Mouse (Mus musculus) liver, embryonic 11.5 days (tissue): Measurements from ENCODE around the gene Rassf5. TPM values are rescaled to one million over a fixed set of nuclear protein-coding genes. Genes with fewer than 3 reads are reported as not detected.

ENCODE experiments used
- ATAC-seq: fragments of 200-750 bp; cut with Nextera tagmentation; replicated peaks from 2 replicates; pipeline ENCODE4 v1.8.0; 2017; ENCODE audit warnings: moderate number of reproducible peaks, mild to moderate bottlenecking, moderate TSS enrichment, moderate library complexity; ENCODE audit not compliant: low FRiP score
- DNase-seq: peaks from one replicate; pipeline ENCODE4 v3.0.0-alpha.2; 2017; ENCODE audit warnings: low spot score
- H3K27ac ChIP-seq: fragments of 300-500 bp; sonication (generic); 2 replicates; pipeline ENCODE4 v1.5.1; 2014; ENCODE audit warnings: mild to moderate bottlenecking, low read depth, low read length, control low read depth
- H3K27me3 ChIP-seq: fragments of 300-500 bp; sonication (generic); replicated peaks from 2 replicates; pipeline ENCODE4 v1.6.1; 2014; ENCODE audit warnings: low read length, mixed read lengths; ENCODE audit not compliant: control insufficient read depth, insufficient read depth
- H3K36me3 ChIP-seq: fragments of 300-500 bp; sonication (generic); 2 replicates; pipeline ENCODE4 v1.6.1; 2014; ENCODE audit warnings: mild to moderate bottlenecking, low read length, moderate library complexity, mixed read lengths; ENCODE audit not compliant: control insufficient read depth, insufficient read depth
- H3K4me1 ChIP-seq: fragments of 300-500 bp; sonication (generic); replicated peaks from 2 replicates; pipeline ENCODE4 v1.6.1; 2014; ENCODE audit warnings: low read length, mixed read lengths; ENCODE audit not compliant: control insufficient read depth, insufficient read depth
- H3K4me2 ChIP-seq: fragments of 300-500 bp; sonication (generic); 2 replicates; pipeline ENCODE4 v1.6.1; 2014; ENCODE audit warnings: mild to moderate bottlenecking, control low read depth, moderate library complexity
- H3K4me3 ChIP-seq: fragments of 300-500 bp; sonication (generic); 2 replicates; pipeline ENCODE4 v1.5.1; 2014; ENCODE audit warnings: low read depth, low read length, control low read depth
- H3K9ac ChIP-seq: fragments of 300-500 bp; sonication (generic); 2 replicates; pipeline ENCODE4 v1.6.1; 2014; ENCODE audit warnings: low read depth, low read length, control low read depth
- H3K9me3 ChIP-seq: fragments of 300-500 bp; sonication (generic); 2 replicates; pipeline ENCODE4 v1.6.1; 2016; ENCODE audit warnings: low read length, inconsistent platforms, mixed read lengths; ENCODE audit not compliant: control insufficient read depth
- WGBS: fragments of 180-500 bp; shearing (Covaris S2); extraction: QIAGEN DNeasy Blood & Tissue Kit; methylation state at CpG from one replicate; pipeline ENCODE4 v1.1.7; 2014; 5-methylcytosine and 5-hydroxymethylcytosine counted together
- polyA plus RNA-seq: library from polyadenylated mRNA; unstranded; fragments of >200 nt; fragmentation: Nextera tagmentation; extraction: Ambion mirVana; gene quantifications from 2 replicates; pipeline ENCODE4 v1.2.1, GENCODE M21; 2014

Gene Rassf5
- polyA plus RNA-seq, 1 experiment from 2014 or later: 3.7 TPM

DNA sequence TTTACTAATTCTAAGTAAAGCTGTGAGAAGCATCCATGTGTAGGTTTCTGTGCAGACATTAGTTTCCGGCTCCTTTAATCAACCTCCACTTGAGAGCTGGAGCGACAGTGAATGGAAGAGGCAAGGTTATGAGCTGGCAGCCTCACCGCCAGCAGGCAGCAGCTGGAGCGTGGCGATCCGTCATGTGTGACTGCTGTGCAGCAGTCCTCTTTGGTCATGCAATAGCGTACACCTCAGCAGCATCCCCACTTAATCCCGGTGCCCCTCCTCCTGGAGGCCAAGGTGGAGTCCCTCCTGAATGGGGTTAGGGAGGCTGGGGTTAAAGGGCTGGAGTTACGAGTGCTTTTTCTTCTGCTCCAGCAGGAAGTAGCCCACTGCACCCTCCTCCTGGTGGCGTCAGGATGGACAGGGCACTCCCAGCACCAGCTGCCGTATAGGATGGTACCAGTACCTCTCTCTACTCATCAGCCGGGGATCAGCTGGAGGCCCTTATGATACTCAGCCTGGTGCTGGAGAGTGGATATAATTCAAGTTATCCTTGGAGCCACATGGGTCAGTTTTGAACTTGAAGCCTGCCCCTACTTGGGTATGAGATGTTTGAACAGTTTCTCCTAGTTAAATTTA, 20.1 kb downstream of the Rassf5 start:
- H3K27ac ChIP-seq: no peak overlapping the region
- ATAC-seq: no peak
- no peak overlapping the region for H3K4me3 ChIP-seq
- DNase-seq: no peak
- no peaks in the 10 kb centered on the region for H3K36me3 ChIP-seq
- H3K4me2 ChIP-seq: no peak overlapping the region
- no peak overlapping the region for H3K9ac ChIP-seq
- no peaks in the 10 kb centered on the region for H3K4me1 ChIP-seq
- no peaks in the 10 kb centered on the region for H3K9me3 ChIP-seq
- 75% methylated on average over 12 of the region's 12 CpGs for WGBS
- H3K27me3 ChIP-seq: no peaks in the 10 kb centered on the region

DNA sequence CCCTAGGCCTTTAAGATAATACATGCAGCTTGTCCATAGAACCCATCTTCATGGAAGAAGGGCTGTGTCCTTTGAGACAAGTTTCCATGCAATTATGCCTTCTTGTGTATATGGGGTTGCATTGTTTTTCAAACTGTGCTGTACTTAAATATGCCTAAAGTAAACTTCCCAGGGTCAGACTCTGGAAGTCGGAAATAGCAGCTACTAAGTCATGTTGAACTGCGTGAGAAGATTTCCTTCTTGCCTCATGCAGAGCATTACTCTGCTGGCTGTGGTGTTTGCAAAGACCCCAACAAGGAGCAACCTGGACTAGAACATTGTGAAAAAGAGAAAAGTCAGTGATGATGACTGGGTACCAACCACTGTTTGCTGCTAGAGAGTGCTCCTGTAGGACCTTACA, 21.7 kb downstream of the Rassf5 start:
- ATAC-seq: no peak
- Histone ChIP-seq H3K9me3 (no peaks in the 10 kb centered on the region), H3K4me1 (no peaks in the 10 kb centered on the region), H3K9ac (no peak overlapping the region), H3K4me3 (no peak overlapping the region), H3K36me3 (no peaks in the 10 kb centered on the region), H3K27ac (no peak overlapping the region), H3K27me3 (no peaks in the 10 kb centered on the region), H3K4me2 (no peak overlapping the region)
- DNase-seq: no peak
- 84% methylated on average over 2 of the region's 2 CpGs for WGBS

DNA sequence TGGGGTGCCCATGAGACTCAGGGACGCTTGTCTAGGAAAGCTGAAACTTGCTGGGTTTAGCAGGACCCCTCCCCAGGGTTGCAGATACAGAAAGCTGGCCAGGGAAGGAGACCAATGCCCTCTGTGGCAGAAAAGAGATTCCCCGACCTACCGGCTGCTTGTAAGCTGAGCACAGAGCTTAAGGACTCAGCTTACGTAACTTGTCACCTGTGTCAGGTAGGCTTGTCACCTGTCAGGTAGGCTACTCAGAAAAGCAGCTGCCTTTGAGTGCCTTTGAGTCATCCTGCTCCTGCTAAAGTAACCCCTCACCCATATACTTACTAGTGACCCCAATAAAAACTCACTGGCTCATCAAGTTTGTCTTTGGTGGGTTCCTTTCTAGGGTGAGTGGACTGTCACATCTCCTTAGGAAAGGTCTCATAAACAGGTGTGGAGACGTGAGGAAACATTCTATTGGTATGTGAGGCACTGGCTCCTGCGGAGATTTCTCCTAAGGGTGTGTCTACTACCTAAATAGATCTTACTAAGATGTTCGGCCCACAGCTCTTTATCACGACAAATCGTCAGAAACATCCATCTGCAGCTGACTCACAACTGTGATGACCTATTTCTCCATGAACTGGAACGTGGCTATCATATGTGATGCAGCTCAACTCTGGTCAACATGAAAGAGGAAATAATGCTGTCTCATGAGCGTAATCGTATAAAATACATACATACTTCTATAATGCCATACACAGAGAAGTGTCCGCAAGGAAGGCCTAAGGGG, 23.1 kb downstream of the Rassf5 start:
- no peak overlapping the region for H3K9ac ChIP-seq
- 74% methylated on average over 13 of the region's 13 CpGs for WGBS
- no peaks in the 10 kb centered on the region for H3K9me3 ChIP-seq
- DNase-seq: no peak
- no peaks in the 10 kb centered on the region for H3K4me1 ChIP-seq
- no peaks in the 10 kb centered on the region for H3K27me3 ChIP-seq
- H3K27ac ChIP-seq: no peak overlapping the region
- H3K4me2 ChIP-seq: no peak overlapping the region
- H3K4me3 ChIP-seq: no peak overlapping the region
- ATAC-seq: no peak
- H3K36me3 ChIP-seq: no peaks in the 10 kb centered on the region

DNA sequence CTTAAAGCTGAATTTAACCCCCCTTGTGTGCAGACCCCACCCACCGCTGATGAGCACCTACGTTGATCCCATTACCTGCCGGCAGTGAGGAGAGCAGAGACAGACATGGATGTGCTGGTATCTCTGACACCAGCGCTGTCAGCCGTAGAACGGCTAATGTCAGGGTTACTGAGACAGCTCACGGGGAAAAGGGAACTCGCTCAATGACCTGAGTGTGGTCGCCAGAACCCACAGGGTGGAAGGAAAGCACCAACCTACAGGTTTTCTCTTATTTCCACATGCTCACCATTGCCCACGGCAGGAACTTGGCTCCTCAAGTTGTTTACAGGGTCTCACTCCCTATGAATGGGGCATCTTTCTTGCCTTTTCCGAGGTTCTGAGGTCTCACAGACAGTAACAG, 26.1 kb downstream of the Rassf5 start:
- 65% methylated on average over 11 of the region's 11 CpGs for WGBS
- Histone ChIP-seq H3K36me3 (no peaks in the 10 kb centered on the region), H3K27ac (no peak overlapping the region), H3K27me3 (no peaks in the 10 kb centered on the region), H3K9me3 (no peaks in the 10 kb centered on the region), H3K9ac (no peak overlapping the region), H3K4me3 (no peak overlapping the region), H3K4me1 (no peaks in the 10 kb centered on the region), H3K4me2 (no peak overlapping the region)
- ATAC-seq (no peak), DNase-seq (no peak)

DNA sequence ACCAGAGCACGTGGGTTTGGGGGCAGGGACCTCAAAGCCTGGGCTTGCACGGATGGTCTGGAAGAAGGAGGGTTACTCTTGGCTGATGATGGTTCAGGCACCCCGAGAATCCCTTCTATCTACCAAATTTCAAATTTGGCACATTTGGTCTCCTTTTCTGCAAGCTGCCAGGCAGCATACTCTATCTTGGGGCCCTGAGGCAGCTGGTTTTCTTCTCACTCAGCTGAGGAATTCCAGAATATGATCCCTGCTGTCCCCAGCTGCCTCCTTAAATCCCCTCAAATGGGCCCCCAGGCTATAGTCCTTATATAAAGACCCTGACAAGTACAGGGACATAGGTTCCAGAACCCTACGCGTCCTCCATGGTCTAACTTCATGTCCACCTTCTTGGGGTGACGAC, 31.7 kb downstream of the Rassf5 start:
- Histone ChIP-seq H3K4me1 (no peaks in the 10 kb centered on the region), H3K9me3 (no peaks in the 10 kb centered on the region), H3K4me3 (no peak overlapping the region), H3K27me3 (no peaks in the 10 kb centered on the region), H3K36me3 (no peaks in the 10 kb centered on the region), H3K9ac (no peak overlapping the region), H3K27ac (no peak overlapping the region), H3K4me2 (no peak overlapping the region)
- DNase-seq (no peak), ATAC-seq (no peak)
- 68% methylated on average over 6 of the region's 6 CpGs for WGBS

DNA sequence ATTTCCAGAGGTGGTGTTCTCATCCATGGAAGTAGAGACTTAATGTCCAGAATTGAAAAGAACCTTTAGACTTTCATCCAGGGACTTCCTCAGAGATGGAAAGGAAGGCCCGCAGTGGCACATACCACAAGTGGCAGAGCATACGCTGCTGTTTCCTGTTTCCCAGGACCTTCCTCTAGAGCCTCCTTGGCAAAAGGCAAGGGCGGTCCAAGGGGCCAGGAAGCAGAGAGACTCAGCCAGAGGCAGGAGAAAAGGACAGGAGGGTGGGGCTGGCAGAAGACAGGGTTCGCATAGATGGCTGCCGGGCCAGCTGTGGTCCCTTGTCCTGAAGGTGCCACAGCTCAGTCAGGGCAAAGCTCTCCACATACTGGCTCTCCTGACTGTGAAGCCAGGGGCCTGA, 32.1 kb downstream of the Rassf5 start:
- Histone ChIP-seq H3K27me3 (no peaks in the 10 kb centered on the region), H3K9ac (no peak overlapping the region), H3K9me3 (no peaks in the 10 kb centered on the region), H3K4me1 (no peaks in the 10 kb centered on the region), H3K4me2 (no peak overlapping the region), H3K36me3 (no peaks in the 10 kb centered on the region), H3K4me3 (no peak overlapping the region), H3K27ac (no peak overlapping the region)
- ATAC-seq (no peak), DNase-seq (no peak)
- WGBS: 52% methylated on average over 5 of the region's 5 CpGs

DNA sequence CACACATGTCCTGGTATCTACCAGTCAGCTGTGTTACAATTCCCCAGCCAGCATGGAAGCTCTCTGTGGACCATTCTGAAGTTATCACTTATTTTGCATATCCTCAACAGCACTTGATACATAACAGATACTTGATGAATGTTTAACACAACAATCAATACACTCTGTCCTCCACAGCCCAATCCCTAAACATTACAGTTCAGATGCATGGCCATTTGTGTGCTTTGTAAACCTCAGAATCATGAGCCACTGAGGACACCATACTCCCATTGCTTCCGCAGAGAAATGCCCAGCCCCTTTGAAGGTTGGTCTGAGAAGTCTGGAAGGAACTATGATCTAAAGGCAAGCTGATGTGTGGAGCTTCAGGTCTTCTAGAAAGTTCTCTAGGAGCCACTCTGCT, 33.4 kb downstream of the Rassf5 start:
- no peak overlapping the region for H3K9ac ChIP-seq
- ATAC-seq (no peak), DNase-seq (no peak)
- no peak overlapping the region for H3K27ac ChIP-seq
- no peak overlapping the region for H3K4me3 ChIP-seq
- WGBS: 79% methylated on average over 1 of the region's 1 CpGs
- H3K9me3 ChIP-seq: no peaks in the 10 kb centered on the region
- no peaks in the 10 kb centered on the region for H3K27me3 ChIP-seq
- no peak overlapping the region for H3K4me2 ChIP-seq
- H3K36me3 ChIP-seq: no peaks in the 10 kb centered on the region
- no peaks in the 10 kb centered on the region for H3K4me1 ChIP-seq

DNA sequence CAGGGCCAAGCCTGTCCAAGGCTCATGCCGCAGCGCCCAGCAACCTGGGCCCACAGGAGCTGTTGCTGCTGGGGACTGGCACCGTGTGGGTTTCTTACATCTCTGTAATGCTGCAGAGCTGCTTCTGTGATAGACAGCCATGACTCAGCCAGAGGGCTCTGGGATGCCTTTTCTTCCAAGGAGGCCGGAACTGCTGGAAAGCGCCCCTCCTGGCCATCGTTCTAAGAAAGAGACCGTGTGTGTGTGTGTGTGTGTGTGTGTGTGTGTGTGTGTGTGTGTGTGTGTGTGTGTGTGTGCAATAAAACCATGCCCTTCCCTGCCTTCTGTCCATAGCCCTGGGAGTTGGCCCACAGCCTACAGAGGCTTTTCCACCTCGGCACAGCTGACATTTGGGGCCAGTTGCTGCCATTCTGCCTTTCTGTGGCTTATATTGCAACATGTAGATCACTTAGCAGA, 35.1 kb downstream of the Rassf5 start:
- DNase-seq: no peak
- Histone ChIP-seq H3K27me3 (no peaks in the 10 kb centered on the region), H3K4me1 (no peaks in the 10 kb centered on the region), H3K4me2 (no peak overlapping the region), H3K27ac (no peak overlapping the region), H3K4me3 (no peak overlapping the region), H3K9me3 (no peaks in the 10 kb centered on the region), H3K9ac (no peak overlapping the region), H3K36me3 (no peaks in the 10 kb centered on the region)
- 80% methylated on average over 8 of the region's 8 CpGs for WGBS
- ATAC-seq: no peak

DNA sequence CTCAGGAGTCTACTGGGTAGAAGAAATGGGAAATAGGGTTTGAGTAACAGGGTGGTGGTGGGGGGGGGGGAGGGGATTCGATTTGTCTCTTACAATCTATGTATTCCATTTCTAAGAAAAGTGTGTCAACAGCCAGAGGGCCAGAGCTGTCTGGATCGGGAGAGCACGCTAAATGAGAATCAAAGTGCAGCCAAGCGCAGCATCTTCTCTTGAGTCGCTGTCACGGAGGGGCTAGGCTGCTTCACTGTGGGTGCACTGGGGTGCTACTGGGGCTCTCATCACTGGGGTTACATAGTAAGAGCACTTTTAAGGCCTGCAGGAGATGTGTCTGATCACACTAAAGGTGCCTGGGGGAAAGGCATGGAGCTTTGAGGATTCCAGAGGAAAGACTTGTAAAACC, 36.3 kb downstream of the Rassf5 start:
- Histone ChIP-seq H3K27ac (no peak overlapping the region), H3K9ac (no peak overlapping the region), H3K4me1 (no peaks in the 10 kb centered on the region), H3K4me3 (no peak overlapping the region), H3K4me2 (no peak overlapping the region), H3K36me3 (no peaks in the 10 kb centered on the region), H3K27me3 (no peaks in the 10 kb centered on the region), H3K9me3 (no peaks in the 10 kb centered on the region)
- WGBS: 86% methylated on average over 6 of the region's 6 CpGs
- DNase-seq (no peak), ATAC-seq (no peak)
